ENCODE assay signal across 13 mouse cellular contexts in the genomic region with DNA sequence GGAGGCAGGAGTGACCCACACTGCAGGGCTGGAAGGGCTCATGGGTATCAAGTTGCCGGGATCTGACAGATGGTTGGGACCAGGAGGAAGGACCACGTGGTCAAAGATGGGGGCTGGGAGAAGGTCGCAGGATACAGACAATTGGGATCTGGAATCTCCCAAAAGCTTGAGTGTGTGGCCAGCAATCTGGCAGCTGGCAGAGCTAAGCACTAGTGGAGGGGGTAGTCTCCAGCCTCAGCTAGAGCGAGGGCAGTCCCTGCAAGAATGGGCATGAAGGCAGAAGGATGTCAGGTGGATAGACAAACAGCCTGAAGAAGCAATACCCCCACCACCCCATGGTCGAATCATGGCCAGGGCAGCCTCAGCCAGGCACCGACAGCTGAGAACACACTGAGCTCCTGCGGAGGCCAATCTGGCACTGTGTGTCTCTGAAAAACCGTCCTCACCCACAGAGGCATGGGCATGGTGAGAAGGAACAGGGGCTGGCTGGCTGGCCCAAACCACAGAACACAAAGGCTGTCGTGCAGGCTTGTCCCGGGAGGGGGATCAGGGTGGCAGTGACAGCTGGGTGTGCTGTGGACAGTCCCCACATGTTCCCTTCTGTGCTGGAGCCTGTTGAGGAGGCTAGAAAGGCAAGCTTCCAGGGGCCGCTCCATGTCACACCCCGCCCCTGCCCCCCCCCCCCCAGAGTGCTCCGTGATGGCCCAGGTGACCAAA. TPM values are rescaled to one million over a fixed set of nuclear protein-coding genes. Genes with fewer than 3 reads are reported as not detected.
A peak's percentile ranks its signal among the peaks of the same experiment; 100 is the strongest.
DNase-seq lines count a peak whose midpoint lies in the region; ATAC-seq lines count a peak whose summit lies in the region.
"Had no signal": no experiment of that assay in that cellular context is flagged by ENCODE, and none has a peak within 500 bp of the region (broad histone marks: within the 10 kb centered on the region; RNA-seq: fewer than 3 reads in every experiment).

No protein-coding gene starts in this region.

- H3K4me2 ChIP-seq in midbrain, embryonic 11.5 days, result no peak overlapping the region
- no peak overlapping the region for H3K4me2 ChIP-seq in midbrain, embryonic 15.5 days
- H3K4me2 ChIP-seq in hindbrain, embryonic 11.5 days (replicated peaks; ENCODE audit: low read depth, low read length), result no peak overlapping the region
- H3K4me2 ChIP-seq: heart, embryonic 13.5 days; stomach, embryonic 15.5 days had no signal

- H3K4me1 ChIP-seq in midbrain, embryonic 11.5 days (ENCODE audit: control insufficient read depth, insufficient read depth, low read length), result no peaks in the 10 kb centered on the region
- H3K4me1 ChIP-seq in midbrain, embryonic 15.5 days, result no peaks in the 10 kb centered on the region
- H3K4me1 ChIP-seq in hindbrain, embryonic 11.5 days (replicated peaks; ENCODE audit: control insufficient read depth, insufficient read depth, low read length), result no peaks in the 10 kb centered on the region

- no peaks in the 10 kb centered on the region for H3K27me3 ChIP-seq in midbrain, embryonic 11.5 days (ENCODE audit: control insufficient read depth, insufficient read depth, low read length)
- no peaks in the 10 kb centered on the region for H3K27me3 ChIP-seq in midbrain, embryonic 15.5 days (replicated peaks)
- no peaks in the 10 kb centered on the region for H3K27me3 ChIP-seq in hindbrain, embryonic 11.5 days (ENCODE audit: control insufficient read depth, insufficient read depth, low read length)
- H3K27me3 ChIP-seq: stomach, embryonic 15.5 days had no signal

- H3K27ac ChIP-seq in midbrain, embryonic 11.5 days (ENCODE audit: low read depth, low read length), result no peak overlapping the region
- H3K27ac ChIP-seq in midbrain, embryonic 15.5 days, result no peak overlapping the region
- H3K27ac ChIP-seq in hindbrain, embryonic 11.5 days (ENCODE audit: low read depth, low read length), result 0 out of 2 replicates have a peak overlapping the region, but pooled peaks have one; percentile 17
- H3K27ac ChIP-seq: heart, embryonic 13.5 days; stomach, embryonic 15.5 days had no signal

- DNase-seq in frontal cortex, postnatal 25 days (ENCODE audit: low spot score in 2 of 2), result no peak
- DNase-seq in midbrain, embryonic 11.5 days (ENCODE audit: low spot score, missing footprints), result peak; percentile 75
- no peak for DNase-seq in hindbrain, embryonic 11.5 days (ENCODE audit: low spot score)
- DNase-seq in retina, postnatal 1 day, result peak; percentile 68
- DNase-seq in gastrocnemius, postnatal 36 days, result no peak
- DNase-seq in embryo, embryonic 11 days, result no peak
- DNase-seq: adrenal gland, postnatal 25 days; B cell, adult 2 months; kidney, postnatal 14 days had no signal

- H3K9me3 ChIP-seq in midbrain, embryonic 11.5 days (ENCODE audit: control insufficient read depth, low read length), result no peaks in the 10 kb centered on the region
- H3K9me3 ChIP-seq in midbrain, embryonic 15.5 days, result no peaks in the 10 kb centered on the region
- no peaks in the 10 kb centered on the region for H3K9me3 ChIP-seq in hindbrain, embryonic 11.5 days (ENCODE audit: control insufficient read depth, low read length)
- H3K9me3 ChIP-seq: heart, embryonic 13.5 days; stomach, embryonic 15.5 days had no signal

- no peak overlapping the region for H3K9ac ChIP-seq in midbrain, embryonic 11.5 days (ENCODE audit: low read length)
- H3K9ac ChIP-seq in midbrain, embryonic 15.5 days, result no peak overlapping the region
- H3K9ac ChIP-seq in hindbrain, embryonic 11.5 days (ENCODE audit: low read depth, low read length), result no peak overlapping the region
- H3K9ac ChIP-seq: heart, embryonic 13.5 days; stomach, embryonic 15.5 days had no signal

- 76% methylated on average over 13 of the region's 13 CpGs for WGBS in midbrain, embryonic 11.5 days
- 61% methylated on average over 11 of the region's 13 CpGs for WGBS in midbrain, embryonic 15.5 days
- 78% methylated on average over 13 of the region's 13 CpGs for WGBS in hindbrain, embryonic 11.5 days

- peak; percentile 41; the same call in 1 of the 2 replicates for ATAC-seq in frontal cortex, adult (ENCODE audit: low TSS enrichment)
- ATAC-seq in midbrain, embryonic 11.5 days (ENCODE audit: low FRiP score), result 0 out of 2 replicates have a peak, but pooled peaks have one; percentile 30
- no peak for ATAC-seq in midbrain, embryonic 15.5 days (replicated peaks)
- no peak for ATAC-seq in hindbrain, embryonic 11.5 days (ENCODE audit: low FRiP score)

- H3K36me3 ChIP-seq in midbrain, embryonic 11.5 days (ENCODE audit: control insufficient read depth, insufficient read depth, low read length), result no peaks in the 10 kb centered on the region
- H3K36me3 ChIP-seq in midbrain, embryonic 15.5 days (replicated peaks), result no peaks in the 10 kb centered on the region
- H3K36me3 ChIP-seq in hindbrain, embryonic 11.5 days (ENCODE audit: control insufficient read depth, insufficient read depth, low read length), result no peaks in the 10 kb centered on the region
- H3K36me3 ChIP-seq: heart, embryonic 13.5 days; stomach, embryonic 15.5 days had no signal

- intact Hi-C loops in gastrocnemius, postnatal 36 days (cut with DNase I), result no loop called here

- no peak overlapping the region for H3K4me3 ChIP-seq in midbrain, embryonic 11.5 days (ENCODE audit: low read depth, low read length)
- H3K4me3 ChIP-seq in midbrain, embryonic 15.5 days, result no peak overlapping the region
- H3K4me3 ChIP-seq in hindbrain, embryonic 11.5 days (ENCODE audit: low read depth, low read length), result no peak overlapping the region
- H3K4me3 ChIP-seq: heart, embryonic 13.5 days; stomach, embryonic 15.5 days had no signal

RNA-seq across cellular contexts. Expression of gene Fam213b, which starts 11.9 kb away (rescaled TPM):
- polyA plus RNA-seq in midbrain, embryonic 11.5 days (2014; fragmentation: Nextera tagmentation; extraction: Ambion mirVana), result 39.6 and 41.8 TPM in 2 replicates
- 56.1 and 62.6 TPM in 2 replicates for polyA plus RNA-seq in midbrain, embryonic 15.5 days (2015; fragmentation: Nextera tagmentation; extraction: Ambion mirVana)
- polyA plus RNA-seq in hindbrain, embryonic 11.5 days (2014; fragmentation: Nextera tagmentation; extraction: Ambion mirVana), result 39.8 and 41.4 TPM in 2 replicates
- 100 to 1,000 TPM in 1 of 2 experiments, 10 to 100 TPM in 1; 89.1 to 111 TPM for total RNA-seq in gastrocnemius, postnatal 36 days (2021)

RNA-seq across cellular contexts. Expression of gene Mmel1, which starts 17.6 kb away (rescaled TPM):
- polyA plus RNA-seq in midbrain, embryonic 11.5 days (2014; fragmentation: Nextera tagmentation; extraction: Ambion mirVana), result 0.29 and 0.56 TPM in 2 replicates
- 0.31 and 0.49 TPM in 2 replicates for polyA plus RNA-seq in midbrain, embryonic 15.5 days (2015; fragmentation: Nextera tagmentation; extraction: Ambion mirVana)
- 0.48 and 0.56 TPM in 2 replicates for polyA plus RNA-seq in hindbrain, embryonic 11.5 days (2014; fragmentation: Nextera tagmentation; extraction: Ambion mirVana)
- total RNA-seq in gastrocnemius, postnatal 36 days (2021), result under 1 TPM in 1 of 2 experiments, not detected in 1; 0.20 TPM

RNA-seq across cellular contexts. Expression of gene Tnfrsf14, which starts 41.3 kb away (rescaled TPM):
- 0.93 and 1.2 TPM in 2 replicates for polyA plus RNA-seq in midbrain, embryonic 11.5 days (2014; fragmentation: Nextera tagmentation; extraction: Ambion mirVana)
- 0.19 and 0.28 TPM in 2 replicates for polyA plus RNA-seq in midbrain, embryonic 15.5 days (2015; fragmentation: Nextera tagmentation; extraction: Ambion mirVana)
- 1.0 and 1.1 TPM in 2 replicates for polyA plus RNA-seq in hindbrain, embryonic 11.5 days (2014; fragmentation: Nextera tagmentation; extraction: Ambion mirVana)
- 1 to 10 TPM; 1.4 to 1.6 TPM for total RNA-seq in gastrocnemius, postnatal 36 days (2021)

RNA-seq across cellular contexts. Expression of gene Ttc34, which starts 49.8 kb away (rescaled TPM):
- 0.25 and 0.31 TPM in 2 replicates for polyA plus RNA-seq in midbrain, embryonic 11.5 days (2014; fragmentation: Nextera tagmentation; extraction: Ambion mirVana)
- polyA plus RNA-seq in midbrain, embryonic 15.5 days (2015; fragmentation: Nextera tagmentation; extraction: Ambion mirVana), result 1.6 and 1.7 TPM in 2 replicates
- 0.09 and 0.32 TPM in 2 replicates for polyA plus RNA-seq in hindbrain, embryonic 11.5 days (2014; fragmentation: Nextera tagmentation; extraction: Ambion mirVana)
- total RNA-seq in gastrocnemius, postnatal 36 days (2021), result not detected

Comparison
In these comparisons a context has a peak if more than half of its experiments do, and no peak if none do; other contexts are left out.
1. ATAC-seq: peak in frontal cortex, adult (single experiment) and midbrain, embryonic 11.5 days (single experiment); none in midbrain, embryonic 15.5 days (single experiment) and hindbrain, embryonic 11.5 days (single experiment).
2. DNase-seq: peak in midbrain, embryonic 11.5 days (single experiment) and retina, postnatal 1 day (single experiment); none in frontal cortex, postnatal 25 days (0 of 2), hindbrain, embryonic 11.5 days (single experiment), gastrocnemius, postnatal 36 days (0 of 2) and embryo, embryonic 11 days (single experiment).